10 mouse cellular contexts compared by ENCODE assay signal in the genomic region with DNA sequence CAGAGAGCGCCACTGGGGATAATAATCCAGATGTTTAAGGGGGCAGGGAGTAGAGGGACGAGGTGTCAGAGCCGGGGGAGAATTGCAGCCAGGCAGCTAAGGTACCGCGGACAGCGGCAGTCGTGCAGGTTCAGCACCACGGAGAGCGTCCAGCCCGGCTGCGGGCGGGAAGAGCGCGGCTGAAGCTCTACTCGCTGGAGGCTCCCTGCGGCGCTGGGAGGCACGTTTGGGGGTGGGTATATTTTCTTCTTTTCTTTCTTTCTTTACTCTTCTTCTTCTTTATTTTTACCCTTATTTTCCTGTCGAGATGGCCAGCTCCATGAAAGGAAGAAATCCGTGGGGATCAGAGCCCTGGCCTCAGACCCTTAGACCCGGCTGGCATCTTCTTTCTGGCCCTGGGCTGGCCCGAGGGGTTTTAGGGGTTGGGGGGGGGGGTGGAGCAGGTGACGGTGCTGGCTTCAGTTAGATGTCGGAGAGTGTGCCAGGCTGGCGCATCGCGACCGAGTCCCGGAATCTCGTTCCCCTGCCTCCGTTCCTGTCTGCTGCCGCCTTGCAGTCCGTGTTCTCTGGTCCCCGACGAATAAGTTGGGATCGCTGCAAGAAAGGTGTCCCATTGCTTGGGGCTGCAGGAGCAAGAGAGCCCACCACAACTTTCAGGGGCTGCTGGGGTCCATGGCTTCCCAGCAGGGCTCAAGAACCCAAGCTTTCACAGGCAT. TPM values are rescaled to one million over a fixed set of nuclear protein-coding genes. Genes with fewer than 3 reads are reported as not detected.
DNase-seq lines count a peak whose midpoint lies in the region; ATAC-seq and TF ChIP-seq lines count a peak whose summit lies in the region.
"Had no signal": no experiment of that assay in that cellular context is flagged by ENCODE, and none has a peak within 500 bp of the region (broad histone marks: within the 10 kb centered on the region; RNA-seq: fewer than 3 reads in every experiment).

A gene (minus strand): TSS at position 391 of the 716 bp plus-strand sequence.

- H3K4me2 ChIP-seq in liver, postnatal 0 days (ENCODE audit: low read depth, low read length), result no peak within 1 kb of the TSS
- peak within 1 kb of the TSS; percentile 64 for H3K4me2 ChIP-seq in neural tube, embryonic 14.5 days (ENCODE audit: low read depth, low read length)
- H3K4me2 ChIP-seq: embryonic facial prominence, embryonic 13.5 days had no signal

- H3K9ac ChIP-seq in liver, postnatal 0 days (replicated peaks), result no peak within 1 kb of the TSS
- H3K9ac ChIP-seq in neural tube, embryonic 14.5 days (replicated peaks; ENCODE audit: low read depth, low read length), result peak within 1 kb of the TSS; percentile 74
- H3K9ac ChIP-seq: embryonic facial prominence, embryonic 13.5 days had no signal

- H3K27ac ChIP-seq in liver, postnatal 0 days (ENCODE audit: low read depth), result no peak within 1 kb of the TSS
- H3K27ac ChIP-seq in neural tube, embryonic 14.5 days (ENCODE audit: low read depth, low read length), result peak within 1 kb of the TSS; percentile 87
- H3K27ac ChIP-seq: embryonic facial prominence, embryonic 13.5 days had no signal

- H3K4me1 ChIP-seq in liver, postnatal 0 days (ENCODE audit: insufficient read depth), result no peaks in the 10 kb centered on the region
- peaks cover 23% of the 10 kb centered on the region; the same call in 1 of the 2 replicates for H3K4me1 ChIP-seq in neural tube, embryonic 14.5 days (ENCODE audit: control insufficient read depth, insufficient read depth, low read length)
- H3K4me1 ChIP-seq: embryonic facial prominence, embryonic 13.5 days had no signal

- no peak for ATAC-seq in liver, postnatal 0 days
- ATAC-seq in neural tube, embryonic 14.5 days (ENCODE audit: low read depth), result peak; percentile 70

- peaks cover 13% of the 10 kb centered on the region for H3K27me3 ChIP-seq in liver, postnatal 0 days (ENCODE audit: insufficient read depth, low read length)
- no peaks in the 10 kb centered on the region for H3K27me3 ChIP-seq in neural tube, embryonic 14.5 days (ENCODE audit: control insufficient read depth, insufficient read depth, low read length)

- TF ChIP-seq EP300 in liver, postnatal 0 days (IDR thresholded peaks at IDR 0.05; ENCODE audit: low read depth), result no peak

- DNase-seq in 3134 (ENCODE audit: extremely low read depth, insufficient read length, low spot score) (peak; percentile 19), R1 (ENCODE audit: low read depth, low spot score) (peak; percentile 82)
- DNase-seq in embryo, embryonic 11 days, result peak; percentile 88
- peak; percentile 27 to 77 for DNase-seq in heart, adult 18-20 months
- peak; percentile 11 to 53 for DNase-seq in kidney, adult 8-10 months
- peak; percentile 81 for DNase-seq in liver, postnatal 0 days
- DNase-seq in urinary bladder, adult 2 months (ENCODE audit: low spot score), result peak; percentile 59

- H3K36me3 ChIP-seq in liver, postnatal 0 days (replicated peaks; ENCODE audit: insufficient read depth, low read length), result no peaks in the 10 kb centered on the region
- H3K36me3 ChIP-seq in neural tube, embryonic 14.5 days (ENCODE audit: control insufficient read depth, insufficient read depth, low read length), result no peaks in the 10 kb centered on the region
- H3K36me3 ChIP-seq: embryonic facial prominence, embryonic 13.5 days had no signal

- H3K4me3 ChIP-seq in liver, postnatal 0 days (ENCODE audit: low read depth, low read length), result no peak within 1 kb of the TSS
- peak within 1 kb of the TSS; percentile 66 for H3K4me3 ChIP-seq in neural tube, embryonic 14.5 days (ENCODE audit: low read depth, low read length)
- H3K4me3 ChIP-seq: embryonic facial prominence, embryonic 13.5 days had no signal

- TF ChIP-seq CTCF in liver, postnatal 0 days (IDR thresholded peaks at IDR 0.05; ENCODE audit: low read depth), result no peak

- WGBS in liver, postnatal 0 days (ENCODE audit: insufficient replicate concordance), result 1% methylated on average over 36 of the region's 36 CpGs
- WGBS in neural tube, embryonic 14.5 days, result under 1% methylated on average over 36 of the region's 36 CpGs

- H3K9me3 ChIP-seq in liver, postnatal 0 days (ENCODE audit: low read length), result no peaks in the 10 kb centered on the region
- H3K9me3 ChIP-seq in neural tube, embryonic 14.5 days (ENCODE audit: control insufficient read depth, low read length), result no peaks in the 10 kb centered on the region
- H3K9me3 ChIP-seq: embryonic facial prominence, embryonic 13.5 days had no signal

RNA-seq across cellular contexts. Expression of the gene that starts here (rescaled TPM):
- not detected for total RNA-seq in heart, adult 18-20 months (2021)
- polyA plus RNA-seq in liver, postnatal 0 days (2015; fragmentation: Nextera tagmentation; extraction: Ambion mirVana), result not detected in 2 replicates
- polyA plus RNA-seq in neural tube, embryonic 14.5 days (2014; fragmentation: Nextera tagmentation; extraction: Ambion mirVana), result 3.1 and 3.5 TPM in 2 replicates
- not detected in 2 replicates for polyA plus RNA-seq in urinary bladder, adult 2 months (2012; rRNA removed)
- total RNA-seq: neutrophil, adult 5-6 weeks had no signal
- polyA plus RNA-seq: embryonic facial prominence, embryonic 13.5 days had no signal

Comparison
In these comparisons a context has a peak if more than half of its experiments do, and no peak if none do; other contexts are left out.
1. Peak in DNase-seq in heart, adult 18-20 months; RNA of the gene not detected or under 1 TPM.
2. Peak in DNase-seq in liver, postnatal 0 days; RNA of the gene not detected or under 1 TPM.
3. Peak in DNase-seq in urinary bladder, adult 2 months; RNA of the gene not detected or under 1 TPM.
4. DNase-seq: peak in every context shown above with its lines; median percentile 88 in embryo, embryonic 11 days; 82 in R1; 81 in liver, postnatal 0 days; 59 in urinary bladder, adult 2 months; 52 in heart, adult 18-20 months; 32 in kidney, adult 8-10 months; 19 in 3134.